Mouse (Mus musculus) olfactory bulb, adult 2 months (tissue): ENCODE results near the gene Capn8. TPM values are rescaled to one million over a fixed set of nuclear protein-coding genes. Genes with fewer than 3 reads are reported as not detected.
A peak's percentile ranks its signal among the peaks of the same experiment; 100 is the strongest.
"Not testable (repeated sequence)": the region's sequence is repeated elsewhere in the genome, so short reads cannot be mapped to it uniquely, and the experiment has no call there.

Experiments
- H3K27ac ChIP-seq: fragments of 200-500 bp; 2 replicates; pipeline ENCODE4 v1.5.1; 2012; ENCODE audit warnings: low read depth, low read length; ENCODE audit not compliant: insufficient read depth
- H3K4me1 ChIP-seq: fragments of 200-500 bp; 2 replicates; pipeline ENCODE4 v1.6.1; 2012; ENCODE audit warnings: low read length; ENCODE audit not compliant: control insufficient read depth, insufficient read depth
- H3K4me3 ChIP-seq: fragments of 200-500 bp; 2 replicates; pipeline ENCODE4 v1.5.1; 2012; ENCODE audit warnings: mild to moderate bottlenecking, low read depth, low read length, moderate library complexity; ENCODE audit not compliant: insufficient read depth
- CTCF ChIP-seq: fragments of 200-500 bp; IDR thresholded peaks from 2 replicates; pipeline ENCODE4 v1.5.1; 2012; ENCODE audit warnings: low read depth, mild to moderate bottlenecking, low read length, moderate library complexity; ENCODE audit not compliant: insufficient read depth
- POLR2A ChIP-seq: fragments of 200-500 bp; IDR thresholded peaks from 2 replicates; pipeline ENCODE4 v1.6.1; 2012; ENCODE audit warnings: mild to moderate bottlenecking, low read depth, low read length, moderate library complexity; ENCODE audit not compliant: insufficient read depth
- WGBS: fragments of 180-500 bp; shearing (Covaris S2); methylation state at CpG from one replicate; pipeline ENCODE4 v1.1.7; 2018; 5-methylcytosine and 5-hydroxymethylcytosine counted together
- polyA plus RNA-seq: library from polyadenylated mRNA; stranded (reverse); fragments of >200 nt; gene quantifications from 2 replicates; pipeline ENCODE4 v1.2.4, GENCODE M21; 2012; ENCODE audit warnings: low replicate concordance; ENCODE audit not compliant: missing spikeins, insufficient read depth, insufficient read length

Gene Capn8
- polyA plus RNA-seq, 1 experiment: not detected

DNA sequence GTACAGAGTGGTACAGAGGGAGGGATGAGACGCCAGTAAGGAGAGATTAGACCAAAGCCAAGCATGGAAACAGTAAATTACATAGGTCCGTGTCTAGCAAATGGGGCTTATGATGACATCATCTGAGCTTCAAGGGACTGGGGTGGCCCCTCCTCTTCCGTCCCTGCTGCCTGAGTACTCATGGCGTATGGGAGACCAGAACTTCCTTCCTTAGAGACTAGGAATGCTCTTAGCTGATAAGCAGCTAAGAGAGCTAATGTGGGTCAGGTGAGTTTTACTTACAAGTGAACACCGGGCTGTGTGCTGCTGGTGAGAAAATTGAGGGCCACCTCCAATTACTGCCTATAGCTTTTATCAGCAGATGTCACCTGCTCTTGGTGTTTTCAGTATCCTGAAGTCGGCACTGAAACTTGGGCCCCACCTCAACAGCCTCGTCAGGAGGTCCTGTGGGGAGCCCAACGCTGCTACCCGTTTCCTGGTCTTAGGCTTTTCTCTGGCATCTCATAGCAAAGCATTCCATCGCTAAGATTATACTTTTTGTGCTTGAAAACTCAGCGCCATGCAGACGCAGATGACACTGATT lies 69.0 kb downstream of the Capn8 start:
- TF ChIP-seq POLR2A (no peak), CTCF (no peak)
- Histone ChIP-seq H3K27ac (no peak overlapping the region), H3K4me3 (no peak overlapping the region), H3K4me1 (peaks cover under 1% of the 10 kb centered on the region)
- WGBS: 89% methylated on average over 12 of the region's 12 CpGs

- no peak for TF ChIP-seq CTCF
- TF ChIP-seq POLR2A: no peak
- Histone ChIP-seq H3K4me1 (peaks cover 28% of the 10 kb centered on the region), H3K27ac (no peak overlapping the region), H3K4me3 (no peak overlapping the region)
- WGBS: 51% methylated on average over 7 of the region's 7 CpGs
Observed at GRCm38 (mm10) chr1:182639016-182639415, 74.2 kb downstream of the Capn8 start.

- Histone ChIP-seq H3K4me1 (peaks cover 28% of the 10 kb centered on the region), H3K4me3 (no peak overlapping the region), H3K27ac (no peak overlapping the region)
- TF ChIP-seq CTCF: no peak
- no peak for TF ChIP-seq POLR2A
- 59% methylated on average over 5 of the region's 5 CpGs for WGBS
Observed at GRCm38 (mm10) chr1:182639456-182639855, 74.6 kb downstream of the Capn8 start.

DNA sequence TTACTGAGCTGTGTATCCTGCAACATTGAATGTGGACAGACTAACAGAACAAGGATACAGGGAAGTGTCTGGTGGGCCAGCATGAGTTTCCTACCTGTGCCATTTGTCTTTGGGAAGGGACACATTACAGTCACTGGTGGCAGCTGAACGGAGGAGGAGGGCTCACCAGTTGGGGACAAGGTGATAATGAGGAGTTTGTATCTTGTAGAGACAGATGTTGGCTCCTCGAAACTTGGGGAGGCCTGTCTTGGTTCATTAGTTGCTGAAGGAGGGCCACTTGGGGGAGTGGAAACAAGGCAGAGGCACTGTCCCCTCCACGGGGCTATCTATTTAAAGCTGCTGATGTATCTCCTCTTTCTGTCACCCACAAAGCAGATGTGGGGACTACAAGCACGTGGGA lies 75.3 kb downstream of the Capn8 start:
- Histone ChIP-seq H3K4me3 (no peak overlapping the region), H3K27ac (no peak overlapping the region), H3K4me1 (peaks cover 32% of the 10 kb centered on the region)
- TF ChIP-seq POLR2A: no peak
- no peak for TF ChIP-seq CTCF
- WGBS: 43% methylated on average over 4 of the region's 4 CpGs

- TF ChIP-seq POLR2A (no peak), CTCF (no peak)
- 62% methylated on average over 2 of the region's 2 CpGs for WGBS
- Histone ChIP-seq H3K4me3 (no peak overlapping the region), H3K4me1 (peaks cover 41% of the 10 kb centered on the region), H3K27ac (no peak overlapping the region)
Observed at GRCm38 (mm10) chr1:182642779-182643178, 78.0 kb downstream of the Capn8 start.

DNA sequence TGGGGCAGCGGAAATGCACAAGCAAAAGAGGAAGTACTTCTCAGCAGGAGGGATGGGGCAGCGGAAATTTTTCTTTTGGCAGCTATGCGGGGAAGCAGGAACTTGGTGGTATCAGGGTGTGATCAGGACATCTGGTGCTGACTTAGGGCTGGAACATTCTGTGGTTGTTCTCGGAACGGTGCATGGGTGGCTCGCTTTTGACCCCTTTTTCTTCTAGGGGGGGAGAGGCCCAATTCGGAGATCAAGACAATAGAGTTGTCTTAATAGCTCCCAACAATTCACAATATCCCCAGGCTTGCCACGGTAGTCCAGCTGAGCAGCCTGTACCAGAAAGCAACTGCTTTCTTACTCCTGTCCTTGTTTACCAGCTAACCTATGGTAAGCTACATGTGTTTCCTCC lies 79.6 kb downstream of the Capn8 start:
- not testable (repeated sequence) for H3K4me3 ChIP-seq, H3K27ac ChIP-seq
- 59% methylated on average over 8 of the region's 8 CpGs for WGBS
- peaks cover 34% of the 10 kb centered on the region for H3K4me1 ChIP-seq

- Histone ChIP-seq H3K4me3 (no peak overlapping the region), H3K4me1 (peaks cover 30% of the 10 kb centered on the region), H3K27ac (peak overlapping the region; percentile 2; the same call in 1 of the 2 replicates)
- TF ChIP-seq POLR2A (no peak), CTCF (no peak)
- WGBS: 16% methylated on average over 6 of the region's 6 CpGs
Observed at GRCm38 (mm10) chr1:182645211-182645668, 80.4 kb downstream of the Capn8 start.

DNA sequence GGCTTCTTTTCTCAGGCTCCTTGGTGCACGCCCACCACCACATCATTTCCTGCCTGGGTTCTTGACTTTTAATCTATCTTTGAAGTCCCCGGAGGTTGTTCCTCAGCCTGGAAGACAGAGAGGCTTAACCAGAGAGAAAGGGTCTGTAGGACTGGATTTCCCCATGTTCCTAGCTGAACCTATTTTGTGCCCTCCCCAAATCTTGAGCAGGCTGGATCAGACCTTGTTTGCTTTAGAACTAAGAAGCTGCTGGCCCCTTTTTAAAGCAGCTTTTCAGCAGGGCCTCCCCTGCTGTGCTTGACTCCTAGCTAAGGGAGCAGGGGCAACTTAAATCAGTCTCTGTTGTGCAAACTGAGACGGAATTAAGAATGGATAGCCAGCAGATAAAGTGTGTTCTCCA lies 82.0 kb downstream of the Capn8 start:
- WGBS: 63% methylated on average over 3 of the region's 3 CpGs
- Histone ChIP-seq H3K4me1 (peaks cover 28% of the 10 kb centered on the region), H3K4me3 (no peak overlapping the region), H3K27ac (no peak overlapping the region)
- TF ChIP-seq CTCF: no peak
- TF ChIP-seq POLR2A: no peak

- H3K27ac ChIP-seq: no peak overlapping the region
- WGBS: 19% methylated on average over 6 of the region's 6 CpGs
- no peak for TF ChIP-seq POLR2A
- 0 out of 2 replicates have a peak, but pooled peaks have one; percentile 12 for TF ChIP-seq CTCF
- H3K4me1 ChIP-seq: no peaks in the 10 kb centered on the region
- no peak overlapping the region for H3K4me3 ChIP-seq
Observed at GRCm38 (mm10) chr1:182657760-182658159, 93.0 kb downstream of the Capn8 start.

DNA sequence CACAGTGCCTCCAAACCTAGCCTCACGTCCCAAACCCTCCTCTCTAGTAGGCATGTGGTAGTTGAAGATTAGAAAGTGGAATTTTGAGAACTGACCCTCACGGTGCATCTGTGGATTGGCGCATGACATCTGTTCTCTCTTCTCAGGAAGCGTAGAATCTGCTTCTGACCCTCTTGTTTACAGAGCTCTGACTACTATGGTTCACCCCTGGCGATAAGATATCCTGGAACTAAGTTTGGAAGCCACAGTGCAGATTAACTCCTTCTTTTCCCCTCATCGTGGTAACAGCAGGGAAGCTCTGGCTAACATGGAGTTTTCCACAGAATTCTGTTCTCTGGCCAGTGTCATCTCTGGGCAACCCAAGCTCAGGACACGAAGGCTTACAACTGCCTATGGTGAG lies 95.6 kb downstream of the Capn8 start:
- Histone ChIP-seq H3K4me3 (no peak overlapping the region), H3K4me1 (peaks cover 3% of the 10 kb centered on the region), H3K27ac (no peak overlapping the region)
- 87% methylated on average over 7 of the region's 7 CpGs for WGBS
- TF ChIP-seq POLR2A (no peak), CTCF (no peak)
